Mouse (Mus musculus): ENCODE data around the gene Cemip2.

Cemip2 gene

GRCm38 (mm10) chr19:21778147-21778917 is at the start of gene Cemip2:
Gene Cemip2 (plus strand): TSS chr19:21778342.
- DNase-seq, result peak; percentile 93 to 97

DNA sequence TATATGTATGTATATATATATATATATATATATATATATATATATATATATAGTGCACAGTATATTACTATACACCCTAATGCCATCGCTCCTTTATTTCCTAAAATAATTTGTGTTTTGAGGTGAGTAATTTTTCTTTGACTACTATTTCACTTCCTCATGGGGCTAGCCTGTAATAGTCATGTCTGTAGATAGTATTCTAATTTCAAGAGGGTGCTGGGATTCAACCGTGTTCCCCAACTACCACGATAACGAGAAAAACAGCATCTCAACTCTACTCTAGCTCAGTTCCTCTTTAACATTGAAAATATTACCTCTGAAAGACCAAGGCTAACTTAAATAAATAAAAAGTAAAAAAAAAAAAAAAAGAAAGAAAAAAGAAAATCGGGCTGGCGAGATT is 49.8 kb upstream of the Cemip2 start:
- DNase-seq, result no peak

DNA sequence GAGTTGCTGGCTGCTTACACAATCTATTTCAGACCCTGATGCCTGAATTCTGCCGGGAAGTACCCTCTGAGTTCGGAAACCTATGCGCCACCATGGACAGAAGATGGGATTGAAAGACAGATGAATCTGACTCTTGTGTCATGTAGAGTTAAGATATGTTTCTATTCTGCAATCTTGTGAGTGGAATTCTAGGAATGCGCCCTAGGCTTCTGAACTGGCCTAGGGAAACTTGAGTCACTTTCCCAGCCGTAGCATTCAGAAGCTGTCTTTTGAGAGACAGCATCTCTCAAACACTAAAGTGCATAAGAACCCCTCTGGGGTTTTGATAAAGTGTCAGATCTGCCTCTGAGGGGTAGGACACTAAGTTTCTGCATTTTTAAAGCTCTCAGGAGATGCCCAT is 46.3 kb upstream of the Cemip2 start:
- DNase-seq, result no peak

DNA sequence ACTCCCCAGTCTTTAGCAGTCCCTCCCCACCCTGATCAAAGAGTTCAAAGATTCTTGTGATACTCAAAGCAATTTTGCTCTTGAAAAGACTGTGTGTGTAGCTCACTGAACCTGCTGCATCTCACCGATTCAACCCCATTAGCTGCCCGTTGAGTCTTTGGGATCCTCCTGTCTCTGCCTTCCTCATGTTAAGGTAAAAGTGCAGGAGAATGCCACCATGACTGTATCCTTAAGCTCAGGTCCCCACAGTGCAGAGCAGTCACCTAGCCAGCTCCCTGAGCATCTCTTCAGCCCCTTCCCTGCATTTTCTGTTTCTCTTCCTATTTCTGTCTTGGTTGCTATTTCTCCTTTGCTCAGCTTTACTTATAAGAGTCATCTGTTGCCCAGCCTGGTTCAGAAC is 45.0 kb upstream of the Cemip2 start:
- DNase-seq, result no peak

- DNase-seq, result no peak
Observed at GRCm38 (mm10) chr19:21734112-21734511, 44.0 kb upstream of the Cemip2 start.

DNA sequence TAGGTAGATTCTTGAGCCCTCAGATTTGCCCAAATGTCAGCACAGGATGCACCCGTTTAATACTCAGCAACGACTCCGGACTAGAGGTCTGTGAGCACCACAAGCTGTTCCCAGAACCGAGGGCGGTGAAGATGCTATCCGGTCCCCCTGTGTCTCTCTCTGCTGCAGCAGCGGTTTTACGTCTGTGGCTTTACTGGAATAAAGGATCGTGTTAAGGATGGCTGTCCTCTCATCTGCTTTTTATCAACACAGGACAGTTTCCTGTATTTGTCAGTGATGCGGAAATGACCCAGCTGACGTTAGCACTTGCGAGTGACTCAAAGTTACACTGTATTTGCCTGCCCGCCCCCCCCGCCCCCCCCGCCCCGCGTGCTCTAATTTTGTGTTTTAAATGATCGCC is 40.7 kb upstream of the Cemip2 start:
- DNase-seq, result peak; percentile 13 to 36

GRCm38 (mm10) chr19:21737881-21738590 is 40.1 kb upstream of the Cemip2 start:
- no peak for DNase-seq

GRCm38 (mm10) chr19:21738591-21739280 is 39.4 kb upstream of the Cemip2 start:
- DNase-seq, result no peak

- DNase-seq, result no peak
Observed at GRCm38 (mm10) chr19:21742138-21742537, 36.0 kb upstream of the Cemip2 start.

DNA sequence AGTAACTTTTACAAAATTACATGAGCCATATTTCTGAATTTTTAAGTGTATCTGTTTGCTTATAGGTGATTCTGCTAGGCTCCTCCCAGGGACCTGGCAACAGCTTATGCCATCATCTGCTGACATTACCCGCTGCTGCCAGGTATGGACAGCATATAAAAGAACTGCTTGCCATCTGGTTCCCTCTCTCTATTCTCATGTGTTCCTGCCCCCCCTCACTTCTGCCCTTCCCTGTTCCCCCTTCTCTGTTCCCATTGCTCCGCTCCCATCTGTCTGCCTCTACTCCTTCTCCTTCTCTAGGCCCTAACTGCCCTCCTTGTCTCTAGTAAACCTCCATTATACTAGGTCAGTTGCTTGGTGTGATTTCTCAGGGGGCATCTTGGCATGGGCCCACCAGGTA is 32.6 kb upstream of the Cemip2 start:
- DNase-seq, result no peak

DNA sequence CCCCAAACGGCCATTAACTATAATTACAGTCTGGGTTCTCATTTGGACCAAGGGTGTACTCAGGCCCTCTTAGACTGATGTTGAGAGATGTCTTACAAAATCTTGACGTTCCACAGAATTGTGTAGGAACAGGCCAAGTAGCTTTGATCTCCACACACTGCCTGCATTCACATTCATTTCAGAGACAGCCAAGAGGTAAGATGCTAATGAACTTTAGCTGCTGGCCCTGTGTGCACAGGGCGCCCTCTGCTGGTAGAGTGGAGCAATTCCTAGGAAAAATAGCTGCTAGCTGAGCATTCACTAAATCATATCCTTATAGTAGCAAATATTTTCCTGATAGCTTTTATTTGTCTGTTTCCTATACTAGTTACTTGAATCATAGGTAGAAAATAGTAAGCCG is 30.8 kb upstream of the Cemip2 start:
- DNase-seq, result peak; percentile 48 to 67

GRCm38 (mm10) chr19:21750154-21750553 is 28.0 kb upstream of the Cemip2 start:
- DNase-seq, result no peak

DNA sequence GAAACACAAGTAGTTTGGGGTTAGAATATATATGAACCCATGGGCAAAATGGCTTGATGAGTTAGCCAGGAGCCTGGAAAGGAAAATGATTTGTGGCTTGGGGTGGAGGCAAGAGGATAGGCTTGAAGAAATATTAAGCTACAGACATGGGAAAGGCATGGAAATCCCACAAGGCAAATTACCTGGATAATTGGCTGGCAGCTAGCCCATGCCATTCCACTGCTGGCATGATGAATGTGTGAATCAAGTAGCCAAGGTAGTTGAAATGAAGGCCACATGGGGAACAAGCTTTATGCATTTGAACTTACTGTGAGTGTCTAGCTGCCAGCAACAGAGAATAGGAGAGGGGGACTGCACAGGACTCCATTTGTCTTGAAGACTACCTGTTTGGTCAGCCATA is 16.5 kb upstream of the Cemip2 start:
- no peak for DNase-seq

DNA sequence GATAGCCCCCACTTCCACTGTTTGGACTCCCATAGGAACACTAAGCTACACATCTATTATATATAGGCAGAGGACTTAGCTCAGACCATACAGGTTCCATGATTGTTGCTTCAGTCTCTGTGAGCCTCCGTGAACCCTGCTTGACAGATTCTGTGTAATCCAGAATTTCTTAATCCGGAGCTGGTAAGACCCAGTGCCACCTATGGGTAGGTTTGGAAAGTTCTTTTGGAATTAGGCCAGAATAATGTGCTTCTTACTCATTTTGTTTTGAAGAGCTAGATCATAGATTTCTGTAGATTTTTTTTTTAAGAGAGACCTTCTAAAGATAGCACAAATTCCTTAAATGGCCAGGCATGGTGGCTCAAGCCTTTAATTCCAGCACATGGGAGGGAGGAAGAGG is 14.1 kb upstream of the Cemip2 start:
- no peak for DNase-seq

DNA sequence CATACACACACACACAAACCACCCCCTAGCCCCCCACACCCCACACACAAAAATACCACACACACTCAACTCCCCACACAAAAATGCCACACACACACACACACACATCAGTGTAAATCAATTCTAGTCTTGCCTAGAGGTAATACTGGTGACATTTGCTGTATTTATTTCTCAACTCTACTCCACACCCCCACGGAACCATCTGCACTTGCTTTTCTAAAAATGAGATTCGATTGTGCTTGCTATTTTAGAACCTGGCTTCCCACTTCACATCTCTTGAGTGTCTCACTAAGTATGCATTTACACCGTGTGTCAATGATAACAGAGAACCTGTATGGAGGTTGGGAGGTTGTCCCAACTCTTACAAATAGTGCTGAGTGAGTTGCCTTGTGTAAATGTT is 13.4 kb upstream of the Cemip2 start:
- no peak for DNase-seq

DNA sequence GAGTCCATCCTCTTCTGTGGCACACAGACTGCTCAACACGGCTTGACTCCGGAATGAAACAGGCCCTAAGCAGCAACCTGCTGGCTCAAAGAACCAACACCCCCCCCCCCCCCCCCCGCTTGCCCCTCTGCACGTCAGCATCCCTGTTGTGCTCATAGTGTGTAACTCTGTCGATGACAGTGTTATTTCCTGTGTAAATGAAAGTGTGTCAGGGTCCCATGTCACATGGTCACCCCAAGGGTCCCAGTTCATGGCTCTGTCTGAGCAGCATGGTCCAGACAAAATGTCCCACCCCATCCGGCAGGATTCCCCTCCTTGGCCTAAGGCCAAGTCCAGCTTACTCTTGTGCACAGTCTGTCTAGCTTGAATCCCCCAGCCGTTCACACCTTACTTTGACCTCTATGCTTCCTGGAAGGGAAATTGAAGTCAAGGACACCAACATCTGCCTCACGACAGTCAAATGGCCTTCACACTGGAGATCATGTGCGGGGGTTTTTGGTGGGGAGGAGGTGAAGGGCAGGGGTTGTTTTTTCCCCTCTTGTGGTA is 10.6 kb upstream of the Cemip2 start:
- DNase-seq, result no peak

GRCm38 (mm10) chr19:21769796-21770195 is 8.3 kb upstream of the Cemip2 start:
- no peak for DNase-seq

DNA sequence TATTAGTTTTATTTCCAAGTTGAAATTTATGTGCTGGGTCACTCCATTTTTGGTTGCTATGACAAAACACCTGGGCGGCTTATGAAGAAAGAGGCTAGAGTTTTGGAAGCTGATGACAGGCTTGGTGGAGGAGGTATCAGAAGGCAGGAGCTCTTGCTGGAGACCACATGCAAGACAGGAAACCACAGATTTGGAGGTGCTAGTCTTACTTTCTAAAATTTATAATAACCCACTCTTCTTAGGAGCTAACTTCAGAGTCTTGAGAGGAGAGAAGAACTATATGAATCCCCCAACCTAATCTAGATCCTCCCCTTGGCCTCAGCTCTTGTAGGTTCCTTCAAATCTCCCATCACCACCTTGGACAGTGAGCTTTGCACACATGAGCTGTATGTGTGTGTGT is 6.6 kb upstream of the Cemip2 start:
- DNase-seq, result no peak

DNA sequence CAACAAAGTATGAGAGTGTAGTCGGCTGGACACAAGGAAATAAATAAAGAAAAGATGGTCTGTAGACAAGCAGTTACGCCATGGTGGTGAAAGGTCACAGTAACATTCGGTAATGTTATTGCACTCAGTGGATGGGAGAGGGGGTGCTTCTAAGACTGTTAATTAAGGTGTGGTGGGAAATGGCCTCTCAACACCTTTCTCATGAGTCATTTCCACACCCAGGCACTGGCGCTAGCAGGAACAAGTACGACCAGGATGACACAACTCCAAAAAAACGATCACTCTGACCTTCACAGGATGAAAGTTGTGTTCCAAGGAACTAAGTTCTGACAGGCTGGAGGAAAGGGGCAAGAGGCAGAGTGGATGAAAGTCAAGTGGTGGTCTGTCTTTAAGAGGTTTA is 4.5 kb upstream of the Cemip2 start:
- DNase-seq, result no peak

GRCm38 (mm10) chr19:21775629-21776028 is 2.5 kb upstream of the Cemip2 start:
- no peak for DNase-seq

GRCm38 (mm10) chr19:21776671-21777070 is 1.5 kb upstream of the Cemip2 start:
- DNase-seq, result no peak

DNA sequence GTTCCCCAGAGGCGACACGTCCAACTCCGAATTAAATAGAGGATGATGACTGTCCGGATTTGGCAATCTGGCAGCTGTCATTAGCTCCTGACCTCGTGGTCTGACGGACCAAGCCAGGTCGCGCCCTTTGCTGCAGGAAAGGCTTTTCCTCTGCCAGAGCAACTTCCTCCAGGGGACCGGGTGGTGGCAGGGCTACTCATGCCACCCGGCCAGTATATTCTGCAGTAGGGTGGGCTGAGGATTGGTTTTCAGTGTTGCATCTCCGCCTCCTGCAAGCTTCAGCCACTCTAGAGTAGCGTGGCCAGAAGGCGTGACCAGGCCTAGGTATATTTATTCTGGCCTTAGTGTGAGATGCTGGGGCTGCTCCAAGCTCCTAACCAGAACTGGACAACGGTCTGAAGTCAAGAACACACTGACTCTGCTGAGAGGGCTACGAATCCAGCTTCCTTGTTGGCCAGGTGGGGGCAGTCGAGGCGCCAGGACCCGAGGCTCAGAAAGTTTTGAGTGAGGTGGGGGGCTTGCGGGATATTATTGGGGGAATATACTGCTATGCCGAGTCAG is 891 bp upstream of the Cemip2 start:
- DNase-seq, result peak; percentile 22 to 60

GRCm38 (mm10) chr19:21779106-21779505 is 964 bp downstream of the Cemip2 start:
- DNase-seq, result no peak
